Mouse (Mus musculus) hindbrain, embryonic 11.5 days (tissue): ENCODE data around the gene Clcf1. TPM values are rescaled to one million over a fixed set of nuclear protein-coding genes. Genes with fewer than 3 reads are reported as not detected.
A peak's percentile ranks its signal among the peaks of the same experiment; 100 is the strongest.

Source experiments
- ATAC-seq: fragments of 200-750 bp; cut with Nextera tagmentation; 2 replicates; pipeline ENCODE4 v1.8.0; 2017; ENCODE audit warnings: mild to moderate bottlenecking, moderate TSS enrichment, moderate library complexity; ENCODE audit not compliant: low FRiP score
- DNase-seq: peaks from one replicate; pipeline ENCODE4 v3.0.0-alpha.2; 2015; ENCODE audit warnings: low spot score
- H3K27ac ChIP-seq: fragments of 300-500 bp; sonication (generic); 2 replicates; pipeline ENCODE4 v1.5.1; 2014; ENCODE audit warnings: mild to moderate bottlenecking, low read depth, low read length
- H3K27me3 ChIP-seq: fragments of 300-500 bp; sonication (generic); 2 replicates; pipeline ENCODE4 v1.6.1; 2014; ENCODE audit warnings: mild to moderate bottlenecking, low read length, moderate library complexity, mixed read lengths; ENCODE audit not compliant: control insufficient read depth, insufficient read depth
- H3K36me3 ChIP-seq: fragments of 300-500 bp; sonication (generic); 2 replicates; pipeline ENCODE4 v1.6.1; 2014; ENCODE audit warnings: mild to moderate bottlenecking, low read length, moderate library complexity, mixed read lengths; ENCODE audit not compliant: control insufficient read depth, insufficient read depth
- H3K4me1 ChIP-seq: fragments of 300-500 bp; sonication (generic); replicated peaks from 2 replicates; pipeline ENCODE4 v1.6.1; 2014; ENCODE audit warnings: low read length, mixed read lengths; ENCODE audit not compliant: control insufficient read depth, insufficient read depth
- H3K4me2 ChIP-seq: fragments of 300-500 bp; sonication (generic); replicated peaks from 2 replicates; pipeline ENCODE4 v1.6.1; 2014; ENCODE audit warnings: mild to moderate bottlenecking, low read depth, low read length
- H3K4me3 ChIP-seq: fragments of 300-500 bp; sonication (generic); 2 replicates; pipeline ENCODE4 v1.5.1; 2014; ENCODE audit warnings: low read depth, low read length
- H3K9ac ChIP-seq: fragments of 300-500 bp; sonication (generic); 2 replicates; pipeline ENCODE4 v1.6.1; 2014; ENCODE audit warnings: low read depth, low read length
- H3K9me3 ChIP-seq: fragments of 300-500 bp; sonication (generic); 2 replicates; pipeline ENCODE4 v1.6.1; 2016; ENCODE audit warnings: low read length; ENCODE audit not compliant: control insufficient read depth
- WGBS: fragments of 180-500 bp; shearing (Covaris S2); extraction: QIAGEN DNeasy Blood & Tissue Kit; methylation state at CpG from one replicate; pipeline ENCODE4 v1.1.7; 2014; 5-methylcytosine and 5-hydroxymethylcytosine counted together
- polyA plus RNA-seq: library from polyadenylated mRNA; unstranded; fragments of >200 nt; fragmentation: Nextera tagmentation; extraction: Ambion mirVana; gene quantifications from 2 replicates; pipeline ENCODE4 v1.2.1, GENCODE M21; 2014

The Clcf1 gene
- polyA plus RNA-seq, 1 experiment from 2014 or later, result 0.90 TPM

GRCm38 (mm10) chr19:4201291-4201909 lies 12.6 kb upstream of the Clcf1 start, which contains the start of gene Rad9a:
Rad9a (minus strand) TSS chr19:4201662.
- ATAC-seq (peak; percentile 82), DNase-seq (peak; percentile 98)
- H3K4me2 ChIP-seq, result peak within 1 kb of the TSS; percentile 97
- peaks cover 13% of the 10 kb centered on the region for H3K4me1 ChIP-seq
- under 1% methylated on average over 34 of the region's 34 CpGs for WGBS
- H3K4me3 ChIP-seq, result peak within 1 kb of the TSS; percentile 68
- no peaks in the 10 kb centered on the region for H3K36me3 ChIP-seq
- H3K9ac ChIP-seq, result peak within 1 kb of the TSS; percentile 81
- H3K27ac ChIP-seq, result peak within 1 kb of the TSS; percentile 60; the same call in 1 of the 2 replicates
- no peaks in the 10 kb centered on the region; the same call in none of the 2 replicates for H3K27me3 ChIP-seq
- no peaks in the 10 kb centered on the region for H3K9me3 ChIP-seq

- Histone ChIP-seq H3K4me3 (peak overlapping the region; percentile 68), H3K4me1 (peaks cover 13% of the 10 kb centered on the region), H3K9ac (peak overlapping the region; percentile 80), H3K36me3 (no peaks in the 10 kb centered on the region), H3K27ac (no peak overlapping the region), H3K27me3 (no peaks in the 10 kb centered on the region; the same call in none of the 2 replicates), H3K4me2 (peak overlapping the region; percentile 97), H3K9me3 (no peaks in the 10 kb centered on the region)
- ATAC-seq (peak; percentile 31), DNase-seq (no peak)
- WGBS, result 33% methylated on average over 7 of the region's 7 CpGs
Observed at GRCm38 (mm10) chr19:4202149-4202548, 11.9 kb upstream of the Clcf1 start.

GRCm38 (mm10) chr19:4203148-4203547 lies 10.9 kb upstream of the Clcf1 start:
- ATAC-seq (no peak), DNase-seq (no peak)
- no peaks in the 10 kb centered on the region for H3K9me3 ChIP-seq
- no peak overlapping the region for H3K4me3 ChIP-seq
- H3K9ac ChIP-seq, result no peak overlapping the region
- H3K27me3 ChIP-seq, result no peaks in the 10 kb centered on the region; the same call in none of the 2 replicates
- WGBS, result 72% methylated on average over 3 of the region's 3 CpGs
- no peaks in the 10 kb centered on the region for H3K36me3 ChIP-seq
- H3K27ac ChIP-seq, result no peak overlapping the region
- peaks cover 13% of the 10 kb centered on the region for H3K4me1 ChIP-seq
- H3K4me2 ChIP-seq, result no peak overlapping the region

- no peak overlapping the region for H3K4me2 ChIP-seq
- H3K9me3 ChIP-seq, result no peaks in the 10 kb centered on the region
- H3K4me1 ChIP-seq, result peaks cover 13% of the 10 kb centered on the region
- no peak overlapping the region for H3K9ac ChIP-seq
- no peaks in the 10 kb centered on the region; the same call in none of the 2 replicates for H3K27me3 ChIP-seq
- no peak for ATAC-seq
- H3K27ac ChIP-seq, result no peak overlapping the region
- WGBS, result 67% methylated on average over 13 of the region's 13 CpGs
- no peak overlapping the region for H3K4me3 ChIP-seq
- H3K36me3 ChIP-seq, result no peaks in the 10 kb centered on the region
- DNase-seq, result no peak
Observed at GRCm38 (mm10) chr19:4203604-4204326, 10.3 kb upstream of the Clcf1 start.

- H3K36me3 ChIP-seq, result no peaks in the 10 kb centered on the region
- H3K4me3 ChIP-seq, result no peak overlapping the region
- peaks cover 13% of the 10 kb centered on the region for H3K4me1 ChIP-seq
- no peak overlapping the region for H3K9ac ChIP-seq
- H3K27ac ChIP-seq, result no peak overlapping the region
- H3K27me3 ChIP-seq, result no peaks in the 10 kb centered on the region; the same call in none of the 2 replicates
- DNase-seq, result no peak
- 74% methylated on average over 4 of the region's 4 CpGs for WGBS
- H3K4me2 ChIP-seq, result no peak overlapping the region
- ATAC-seq, result no peak
- H3K9me3 ChIP-seq, result no peaks in the 10 kb centered on the region
Observed at GRCm38 (mm10) chr19:4204889-4205288, 9.1 kb upstream of the Clcf1 start.

GRCm38 (mm10) chr19:4206971-4207370 lies 7.1 kb upstream of the Clcf1 start:
- Histone ChIP-seq H3K4me2 (no peak overlapping the region), H3K27me3 (no peaks in the 10 kb centered on the region; the same call in none of the 2 replicates), H3K27ac (no peak overlapping the region), H3K9ac (no peak overlapping the region), H3K4me1 (peaks cover 4% of the 10 kb centered on the region), H3K4me3 (no peak overlapping the region), H3K9me3 (no peaks in the 10 kb centered on the region), H3K36me3 (no peaks in the 10 kb centered on the region)
- ATAC-seq, result no peak
- WGBS, result 6% methylated on average over 2 of the region's 2 CpGs
- DNase-seq, result peak; percentile 78

- Histone ChIP-seq H3K27ac (no peak overlapping the region), H3K36me3 (no peaks in the 10 kb centered on the region), H3K4me1 (peaks cover 2% of the 10 kb centered on the region), H3K9ac (no peak overlapping the region), H3K4me3 (no peak overlapping the region), H3K27me3 (peaks cover 15% of the 10 kb centered on the region), H3K4me2 (no peak overlapping the region), H3K9me3 (no peaks in the 10 kb centered on the region)
- no peak for DNase-seq
- 74% methylated on average over 5 of the region's 5 CpGs for WGBS
- no peak for ATAC-seq
Observed at GRCm38 (mm10) chr19:4208563-4208962, 5.5 kb upstream of the Clcf1 start.

GRCm38 (mm10) chr19:4211891-4212588 lies 2.0 kb upstream of the Clcf1 start:
- H3K9me3 ChIP-seq, result no peaks in the 10 kb centered on the region
- H3K27ac ChIP-seq, result no peak overlapping the region
- 23% methylated on average over 4 of the region's 4 CpGs for whole genome bisulfite sequencing
- ATAC-seq, result no peak
- no peak overlapping the region for H3K9ac ChIP-seq
- H3K4me1 ChIP-seq, result peaks cover 11% of the 10 kb centered on the region
- H3K27me3 ChIP-seq, result peaks cover 42% of the 10 kb centered on the region
- no peak overlapping the region for H3K4me2 ChIP-seq
- H3K36me3 ChIP-seq, result no peaks in the 10 kb centered on the region
- no peak overlapping the region for H3K4me3 ChIP-seq
- no peak for DNase-seq
